Mouse (Mus musculus) kidney, adult 2 months (tissue): Measurements from ENCODE around the gene Trim69. TPM values are rescaled to one million over a fixed set of nuclear protein-coding genes. Genes with fewer than 3 reads are reported as not detected.
"Not testable (repeated sequence)": the region's sequence is repeated elsewhere in the genome, so short reads cannot be mapped to it uniquely, and the experiment has no call there.

Experiments used
- DNase-seq: peaks from one replicate; pipeline ENCODE4 v3.0.0; 2021
- H3K27ac ChIP-seq: fragments of 200-500 bp; 2 replicates; pipeline ENCODE4 v1.5.1; 2012; ENCODE audit warnings: low read depth, low read length, control low read depth, inconsistent platforms; ENCODE audit not compliant: insufficient read depth
- H3K27me3 ChIP-seq: fragments of 200-500 bp; replicated peaks from 2 replicates; pipeline ENCODE4 v1.6.1; 2012; ENCODE audit warnings: mild to moderate bottlenecking, moderate library complexity, low read length, inconsistent platforms; ENCODE audit not compliant: control insufficient read depth, insufficient read depth
- H3K36me3 ChIP-seq: fragments of 200-500 bp; 2 replicates; pipeline ENCODE4 v1.6.1; 2012; ENCODE audit warnings: mild to moderate bottlenecking, moderate library complexity, low read length, inconsistent platforms; ENCODE audit not compliant: control insufficient read depth, insufficient read depth
- H3K4me1 ChIP-seq: fragments of 200-500 bp; 2 replicates; pipeline ENCODE4 v1.6.1; 2011; ENCODE audit warnings: low read length; ENCODE audit not compliant: control insufficient read depth, insufficient read depth
- H3K4me3 ChIP-seq: fragments of 200-500 bp; 2 replicates; pipeline ENCODE4 v1.5.1; 2011; ENCODE audit warnings: mild to moderate bottlenecking, low read depth, low read length, control low read depth; ENCODE audit not compliant: insufficient read depth
- CTCF ChIP-seq: fragments of 200-500 bp; conservative IDR thresholded peaks from 2 replicates; pipeline ENCODE4 v1.5.1; 2011; ENCODE audit warnings: low read depth, mild to moderate bottlenecking, control low read depth, low read length, moderate library complexity, mixed read lengths; ENCODE audit not compliant: insufficient read depth, insufficient read length
- POLR2A ChIP-seq: fragments of 200-500 bp; IDR thresholded peaks from one replicate; pipeline ENCODE4 v1.6.1; 2011; ENCODE audit warnings: low read depth, low read length, control low read depth
- WGBS: fragments of 180-500 bp; shearing (Covaris S2); methylation state at CpG from one replicate; pipeline ENCODE4 v1.1.7; 2018; 5-methylcytosine and 5-hydroxymethylcytosine counted together
- polyA plus RNA-seq: library from polyadenylated mRNA; depleted of rRNA; stranded (reverse); fragments of >200 nt; gene quantifications from 2 replicates; pipeline ENCODE4 v1.2.3, GENCODE M21; 2012; rRNA removed

Gene Trim69
- polyA plus RNA-seq, 1 experiment: not detected

- H3K4me3 ChIP-seq: no peak overlapping the region
- 68% methylated on average over 3 of the region's 3 CpGs for WGBS
- H3K27ac ChIP-seq: no peak overlapping the region
- no peaks in the 10 kb centered on the region for H3K4me1 ChIP-seq
- no peaks in the 10 kb centered on the region for H3K36me3 ChIP-seq
- DNase-seq: no peak
- H3K27me3 ChIP-seq: no peaks in the 10 kb centered on the region
- TF ChIP-seq POLR2A (no peak), CTCF (no peak)
Measured at GRCm38 (mm10) chr2:122210534-122211228, 50.2 kb downstream of the Trim69 start.

GRCm38 (mm10) chr2:122217075-122217474 lies 56.6 kb downstream of the Trim69 start:
- H3K27me3 ChIP-seq, H3K4me1 ChIP-seq, H3K4me3 ChIP-seq, DNase-seq, H3K27ac ChIP-seq, H3K36me3 ChIP-seq: not testable (repeated sequence)
- 94% methylated on average over 4 of the region's 4 CpGs for WGBS

- TF ChIP-seq CTCF: no peak
- TF ChIP-seq POLR2A: no peak
- no peak for DNase-seq
- no peaks in the 10 kb centered on the region for H3K27me3 ChIP-seq
- H3K4me3 ChIP-seq: no peak overlapping the region
- no peaks in the 10 kb centered on the region for H3K36me3 ChIP-seq
- WGBS: 51% methylated on average over 2 of the region's 2 CpGs
- no peak overlapping the region for H3K27ac ChIP-seq
- H3K4me1 ChIP-seq: no peaks in the 10 kb centered on the region
Measured at GRCm38 (mm10) chr2:122218234-122218633, 57.7 kb downstream of the Trim69 start.

GRCm38 (mm10) chr2:122221378-122221777 lies 60.9 kb downstream of the Trim69 start:
- no peak overlapping the region for H3K4me3 ChIP-seq
- H3K27me3 ChIP-seq: no peaks in the 10 kb centered on the region
- DNase-seq: no peak
- H3K4me1 ChIP-seq: no peaks in the 10 kb centered on the region
- H3K27ac ChIP-seq: no peak overlapping the region
- WGBS: 81% methylated on average over 4 of the region's 4 CpGs
- TF ChIP-seq CTCF: no peak
- H3K36me3 ChIP-seq: no peaks in the 10 kb centered on the region

GRCm38 (mm10) chr2:122221798-122222197 lies 61.3 kb downstream of the Trim69 start:
- TF ChIP-seq CTCF (no peak), POLR2A (no peak)
- DNase-seq: no peak
- H3K27me3 ChIP-seq: no peaks in the 10 kb centered on the region
- H3K4me3 ChIP-seq: no peak overlapping the region
- no peaks in the 10 kb centered on the region for H3K4me1 ChIP-seq
- H3K36me3 ChIP-seq: no peaks in the 10 kb centered on the region
- H3K27ac ChIP-seq: no peak overlapping the region
- 58% methylated on average over 5 of the region's 5 CpGs for WGBS

GRCm38 (mm10) chr2:122222272-122222671 lies 61.8 kb downstream of the Trim69 start:
- no peaks in the 10 kb centered on the region for H3K27me3 ChIP-seq
- 81% methylated on average over 5 of the region's 5 CpGs for WGBS
- H3K27ac ChIP-seq: no peak overlapping the region
- no peaks in the 10 kb centered on the region for H3K4me1 ChIP-seq
- no peak overlapping the region for H3K4me3 ChIP-seq
- no peak for DNase-seq
- no peak for TF ChIP-seq POLR2A
- no peak for TF ChIP-seq CTCF
- H3K36me3 ChIP-seq: no peaks in the 10 kb centered on the region

- Histone ChIP-seq H3K36me3 (no peaks in the 10 kb centered on the region), H3K27me3 (no peaks in the 10 kb centered on the region), H3K4me1 (no peaks in the 10 kb centered on the region), H3K27ac (no peak overlapping the region), H3K4me3 (no peak overlapping the region)
- TF ChIP-seq CTCF: no peak
- TF ChIP-seq POLR2A: no peak
- DNase-seq: no peak
Measured at GRCm38 (mm10) chr2:122223654-122224053, 63.2 kb downstream of the Trim69 start.

Other genes starting within 250 kb of the Trim69 start
- gene Ctdspl2, start 204.7 kb upstream of the Trim69 start, polyA plus RNA-seq: 4.7 and 4.8 TPM in 2 replicates
- 0.03 TPM in 1 of 2 replicates, not detected in the other for gene Mageb3, start 204.6 kb upstream of the Trim69 start, polyA plus RNA-seq
- 3.2 and 3.3 TPM in 2 replicates for gene Eif3j1, start 132.2 kb upstream of the Trim69 start, polyA plus RNA-seq
- gene Spg11, start 42.3 kb upstream of the Trim69 start, polyA plus RNA-seq: 6.6 and 7.4 TPM in 2 replicates
- gene B2m, start 13.0 kb upstream of the Trim69 start, polyA plus RNA-seq: 577 and 854 TPM in 2 replicates
- 0.04 TPM in 1 of 2 replicates, not detected in the other for gene Patl2, start 25.5 kb downstream of the Trim69 start, polyA plus RNA-seq
- not detected in 2 replicates for gene Terb2, start 25.6 kb downstream of the Trim69 start, polyA plus RNA-seq
- 566 and 646 TPM in 2 replicates for gene Sord, start 74.0 kb downstream of the Trim69 start, polyA plus RNA-seq
- gene Duox2, start 137.7 kb downstream of the Trim69 start, polyA plus RNA-seq: 0.05 and 0.17 TPM in 2 replicates
- gene Duoxa2, start 138.2 kb downstream of the Trim69 start, polyA plus RNA-seq: 0.20 TPM in 1 of 2 replicates, not detected in the other
- 0.28 and 0.35 TPM in 2 replicates for gene Duoxa1, start 153.0 kb downstream of the Trim69 start, polyA plus RNA-seq
- gene Duox1, start 155.0 kb downstream of the Trim69 start, polyA plus RNA-seq: 0.20 and 0.31 TPM in 2 replicates
- 14.7 and 16.2 TPM in 2 replicates for gene Shf, start 208.5 kb downstream of the Trim69 start, polyA plus RNA-seq